Mouse (Mus musculus): Measurements from ENCODE around the gene Col18a1.

DNA sequence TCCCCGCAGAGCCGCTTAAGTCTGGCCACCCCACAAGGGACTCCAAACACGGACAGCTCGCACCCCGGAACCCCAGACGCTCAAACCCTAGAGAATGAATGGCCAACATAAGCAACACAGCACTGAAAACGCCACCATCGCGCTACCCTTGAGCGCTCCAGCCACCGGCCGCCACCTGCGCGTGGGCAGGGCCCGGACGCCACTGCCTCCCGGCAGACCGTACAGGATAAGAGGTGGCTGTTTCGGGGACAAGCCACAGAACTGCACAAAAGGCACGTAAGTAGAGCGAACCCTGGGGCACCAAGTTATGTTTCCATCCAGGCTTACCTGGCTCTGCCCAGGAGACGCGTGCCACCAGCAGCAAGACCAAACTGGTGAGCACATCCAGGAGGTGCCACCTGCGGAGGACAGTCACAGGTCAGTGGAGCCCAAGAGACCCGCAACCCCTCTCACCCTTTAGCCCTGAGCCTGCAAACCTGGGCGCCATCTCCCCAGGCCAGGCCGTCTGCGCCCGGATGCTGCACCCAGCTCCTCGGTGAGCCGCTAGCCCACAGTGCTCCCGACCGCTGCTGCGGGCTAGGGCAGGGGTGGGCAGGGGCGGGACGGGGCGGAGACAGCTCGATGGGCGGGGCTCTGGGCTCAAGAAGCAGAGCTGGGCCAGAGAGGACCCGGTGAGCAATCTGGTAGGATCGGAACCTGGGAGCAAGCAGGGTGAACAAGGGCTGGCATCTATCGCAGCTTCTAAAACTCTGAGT lies at the start of gene Col18a1:
- TF ChIP-seq EP300 (IDR thresholded peaks at IDR 0.05) = no peak
- no peak for TF ChIP-seq CTCF (IDR thresholded peaks at IDR 0.05)

All from lung, postnatal 0 days (tissue).